Mouse (Mus musculus) induced T-regulatory cell, adult 2 months (primary cell): Measurements from ENCODE around the gene Tma16.
A peak's percentile ranks its signal among the peaks of the same experiment; 100 is the strongest.

Experiments used
- DNase-seq: peaks from one replicate; pipeline ENCODE4 v3.0.0-alpha.2; 2012; ENCODE audit warnings: low read depth

The Tma16 gene

DNA sequence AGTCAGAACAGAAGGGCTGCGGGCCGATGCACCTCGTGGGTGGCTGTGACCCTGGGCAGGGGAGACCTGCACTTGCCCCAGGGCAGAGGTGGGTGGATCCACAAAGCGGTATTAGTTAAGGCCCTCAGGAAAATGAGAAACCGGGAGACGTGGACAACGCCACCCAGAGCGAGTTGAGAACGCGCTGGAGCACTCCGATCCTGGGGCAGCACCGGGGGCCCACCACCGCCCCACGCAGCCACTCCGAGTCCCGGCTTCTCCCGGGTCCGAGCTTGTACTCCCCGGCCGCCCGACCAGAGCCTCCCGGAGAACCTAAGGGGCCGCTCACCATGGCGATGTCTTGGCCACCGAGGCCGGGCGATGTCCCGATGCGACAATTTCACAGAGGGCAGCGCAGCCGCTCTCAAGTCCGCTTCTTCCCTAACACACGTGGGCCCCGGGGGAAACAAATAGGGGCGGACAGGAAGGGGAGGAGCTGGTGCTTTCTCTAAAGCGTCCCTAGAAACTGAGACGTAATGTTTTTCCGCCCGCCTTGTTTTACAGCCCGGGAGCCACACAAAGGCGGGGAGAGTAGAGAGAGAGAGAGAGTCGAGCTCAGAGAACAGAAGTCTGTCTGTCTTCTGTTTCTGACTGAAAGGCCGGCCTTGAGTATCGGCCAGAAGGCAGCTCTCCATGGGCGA is at the start of gene Tma16:
TSS of gene Tma16 (minus strand) at position 447 of the 680 bp plus-strand sequence.
- peak; percentile 88 for DNase-seq

GRCm38 (mm10) chr8:66520576-66520975 is 34.2 kb upstream of the Tma16 start:
- DNase-seq: no peak

- no peak for DNase-seq
These were observed 32.8 kb upstream of the Tma16 start for GRCm38 (mm10) chr8:66519149-66519548.

DNA sequence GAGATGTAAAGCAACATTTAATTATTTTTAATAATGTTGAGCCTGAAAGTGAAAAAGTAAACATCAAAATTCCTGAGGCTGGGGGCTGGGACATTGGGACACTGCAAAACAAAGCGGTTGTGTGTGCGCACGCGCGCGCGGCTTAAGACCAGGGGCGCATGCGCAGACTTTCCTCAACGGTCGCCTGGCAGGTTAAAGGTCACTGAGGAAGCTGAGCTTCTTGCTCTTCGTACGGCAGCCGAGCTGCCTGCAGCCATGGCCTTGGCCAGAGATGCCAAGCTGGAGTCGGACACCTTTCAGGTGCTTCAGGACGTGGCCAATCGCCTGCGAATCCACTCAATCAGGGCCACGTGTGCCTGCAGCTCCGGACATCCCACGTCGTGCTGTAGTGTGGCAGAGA is 25.2 kb upstream of the Tma16 start, which contains the start of gene Tktl2:
TSS of gene Tktl2 (plus strand) at position 220 of the 400 bp plus-strand sequence.
- DNase-seq: no peak

- no peak for DNase-seq
These were observed 17.1 kb upstream of the Tma16 start for GRCm38 (mm10) chr8:66503381-66503780.

GRCm38 (mm10) chr8:66496998-66497577 is 10.8 kb upstream of the Tma16 start:
- peak; percentile 72 for DNase-seq

GRCm38 (mm10) chr8:66495726-66496125 is 9.4 kb upstream of the Tma16 start:
- DNase-seq: peak; percentile 71

- no peak for DNase-seq
These were observed 8.2 kb upstream of the Tma16 start for GRCm38 (mm10) chr8:66494496-66494895.

GRCm38 (mm10) chr8:66490624-66491023 is 4.3 kb upstream of the Tma16 start:
- no peak for DNase-seq

- no peak for DNase-seq
These were observed 2.2 kb upstream of the Tma16 start for GRCm38 (mm10) chr8:66488556-66488955.

DNA sequence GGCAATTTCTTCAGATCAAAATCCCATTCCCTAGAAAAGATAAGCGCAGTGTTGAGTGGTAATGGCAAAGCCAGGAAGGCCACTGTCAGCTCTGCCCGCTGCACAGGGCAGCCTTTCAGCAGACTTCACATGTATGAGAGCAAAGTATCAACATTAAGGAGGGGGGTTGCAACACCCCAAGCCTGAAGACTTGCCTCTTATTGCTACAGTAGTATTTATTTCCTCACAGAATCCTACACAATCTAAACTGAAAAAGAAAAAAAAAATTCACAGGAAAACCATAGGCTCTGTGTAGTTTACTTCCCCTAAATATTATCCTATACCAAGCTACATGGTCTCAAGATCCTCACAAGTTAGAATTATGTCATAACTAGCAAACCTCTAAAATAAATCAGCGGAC is 9.4 kb downstream of the Tma16 start:
- DNase-seq: no peak

- DNase-seq: no peak
These were observed 16.5 kb downstream of the Tma16 start for GRCm38 (mm10) chr8:66469821-66470220.

- no peak for DNase-seq
These were observed 29.3 kb downstream of the Tma16 start for GRCm38 (mm10) chr8:66457057-66457456.

- peak; percentile 35 for DNase-seq
These were observed 35.6 kb downstream of the Tma16 start for GRCm38 (mm10) chr8:66450691-66451090.

GRCm38 (mm10) chr8:66445351-66445750 is 41.0 kb downstream of the Tma16 start:
- no peak for DNase-seq

GRCm38 (mm10) chr8:66444141-66444540 is 42.2 kb downstream of the Tma16 start:
- no peak for DNase-seq

DNA sequence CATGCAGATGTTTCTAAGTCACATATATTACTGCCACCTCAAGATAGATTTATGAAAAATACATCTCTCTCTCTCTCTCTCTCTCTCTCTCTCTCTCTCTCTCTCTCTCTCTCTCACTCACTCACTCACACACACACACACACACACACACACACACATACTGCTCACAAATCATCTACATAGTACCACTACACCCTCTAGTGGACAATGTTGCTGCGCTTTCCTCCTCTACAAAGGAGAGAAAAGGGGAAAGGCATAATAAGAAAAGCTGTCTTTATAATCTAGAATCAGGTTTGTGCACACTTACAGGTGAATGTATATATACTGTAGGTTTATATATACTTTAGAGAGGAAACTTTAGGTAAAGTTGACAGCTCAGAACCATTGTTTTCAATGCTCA is 43.6 kb downstream of the Tma16 start:
- DNase-seq: peak; percentile 6

- DNase-seq: peak; percentile 2
These were observed 45.2 kb downstream of the Tma16 start for GRCm38 (mm10) chr8:66441123-66441522.

DNA sequence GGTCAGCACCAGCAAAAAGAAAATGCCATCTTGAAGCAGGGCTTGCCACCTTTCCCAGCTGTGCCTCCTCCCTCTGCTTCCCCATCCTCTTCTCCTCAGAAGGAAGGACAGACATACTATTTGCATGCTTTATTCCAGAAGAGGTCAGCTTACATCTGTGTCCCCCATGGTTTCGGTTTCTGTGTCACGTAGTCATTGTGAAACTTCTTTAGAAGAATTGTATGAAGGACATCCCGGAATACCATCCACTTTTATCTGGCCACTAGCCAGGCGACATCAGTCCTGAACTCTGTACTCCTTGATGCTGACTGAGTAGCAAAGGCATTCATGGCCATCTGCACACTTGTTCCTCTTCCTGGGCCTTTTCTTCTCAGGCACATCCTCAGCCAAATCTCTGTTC is 47.9 kb downstream of the Tma16 start:
- no peak for DNase-seq

GRCm38 (mm10) chr8:66437929-66438328 is 48.4 kb downstream of the Tma16 start:
- DNase-seq: no peak

DNA sequence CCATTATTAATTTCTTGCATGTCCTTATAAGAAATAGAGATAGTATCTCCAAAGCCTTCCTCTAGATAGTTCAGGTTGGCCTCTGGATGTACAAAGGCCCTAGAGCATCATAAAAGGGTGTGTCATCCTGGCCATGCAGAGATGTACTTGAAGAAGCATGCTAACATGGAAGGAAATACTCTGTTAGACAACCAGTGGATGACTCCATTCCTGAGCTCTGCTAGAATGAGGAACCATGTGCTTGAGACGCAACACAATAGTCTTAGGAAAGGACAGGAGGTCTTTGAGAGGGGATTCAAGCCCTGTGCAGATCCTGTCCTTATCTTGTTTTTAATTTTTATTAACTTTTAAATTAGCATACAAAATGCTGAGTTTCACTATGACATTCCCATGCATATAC is 49.5 kb downstream of the Tma16 start:
- DNase-seq: no peak

GRCm38 (mm10) chr8:66433577-66433976 is 52.8 kb downstream of the Tma16 start:
- no peak for DNase-seq

DNA sequence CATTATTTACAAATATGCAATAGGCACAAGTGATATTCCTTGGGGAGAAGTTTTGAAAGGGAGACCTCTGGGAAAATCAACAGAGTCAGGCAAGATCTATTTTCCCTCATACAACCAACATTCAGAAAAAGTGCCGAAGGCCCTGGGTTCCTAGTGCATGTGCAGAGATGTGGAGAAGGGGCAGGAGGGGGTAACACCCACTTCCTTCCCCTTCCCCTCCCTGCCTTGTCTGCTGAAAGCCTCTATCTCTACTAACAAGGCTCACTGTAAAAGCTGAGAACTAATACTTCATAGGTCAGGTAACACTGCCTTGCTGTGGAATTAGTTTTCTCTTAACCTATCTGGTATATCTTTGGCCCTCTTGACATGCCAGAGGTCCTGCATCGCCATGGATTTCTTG is 55.7 kb downstream of the Tma16 start:
- DNase-seq: no peak
